Mouse (Mus musculus) C2C12 (cell line): ENCODE measurements around the gene Gm9936.

Source experiments
- CEBPB ChIP-seq: IDR thresholded peaks from one replicate; pipeline ENCODE4 v1.6.1; 2011; ENCODE audit warnings: low read depth, mild to moderate bottlenecking, control low read depth, moderate library complexity
- CTCF ChIP-seq: IDR thresholded peaks from one replicate; pipeline ENCODE4 v1.5.1; 2011; ENCODE audit not compliant: control insufficient read depth, insufficient read depth, insufficient read length

DNA sequence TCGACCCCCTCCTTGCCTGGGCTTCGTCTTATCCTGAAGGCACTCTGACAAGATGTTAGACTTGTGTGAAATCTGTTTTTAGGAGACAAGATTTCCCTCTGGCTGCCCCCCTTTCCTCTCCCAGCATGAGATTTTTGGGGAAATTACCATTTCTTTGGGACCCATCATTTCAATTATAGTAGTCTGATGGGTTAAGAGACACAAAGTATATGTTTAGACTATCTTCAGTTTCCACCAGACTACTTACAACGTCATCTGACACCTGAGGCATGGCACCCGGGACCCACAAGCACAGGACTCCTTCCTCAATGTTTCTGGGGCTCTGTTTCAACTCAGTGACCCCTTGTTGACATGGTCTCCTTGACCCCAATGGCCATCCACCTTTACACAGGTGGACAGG lies 37.1 kb upstream of the Gm9936 start:
- TF ChIP-seq CTCF (no peak), CEBPB (no peak)
